Mouse (Mus musculus) thymus, postnatal 25 days (tissue): ENCODE data around the gene Htr1d.

Experiments used
- DNase-seq: peaks from one replicate; pipeline ENCODE4 v3.0.0; 2022

Htr1d gene

DNA sequence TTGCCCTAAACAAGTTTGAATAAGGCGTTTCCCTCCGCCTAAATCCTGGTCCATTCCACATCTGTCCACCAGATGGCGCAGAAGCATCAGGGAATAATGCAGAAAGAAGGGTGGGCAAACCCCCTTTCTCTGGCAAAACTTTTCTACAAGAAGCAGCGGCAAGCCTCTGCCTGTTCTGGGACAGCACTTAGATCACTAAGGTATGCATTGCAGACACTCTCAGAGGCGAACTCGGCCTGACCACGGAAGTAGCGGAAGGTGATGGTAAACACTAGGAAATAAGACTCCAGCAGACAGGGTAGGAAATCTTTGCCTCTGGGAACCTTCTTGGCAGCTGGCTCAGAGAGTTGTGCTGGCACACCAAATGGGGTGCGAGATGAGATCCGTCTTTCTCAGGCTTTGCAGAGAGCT is 31.5 kb downstream of the Htr1d start:
- peak; percentile 71 for DNase-seq

DNA sequence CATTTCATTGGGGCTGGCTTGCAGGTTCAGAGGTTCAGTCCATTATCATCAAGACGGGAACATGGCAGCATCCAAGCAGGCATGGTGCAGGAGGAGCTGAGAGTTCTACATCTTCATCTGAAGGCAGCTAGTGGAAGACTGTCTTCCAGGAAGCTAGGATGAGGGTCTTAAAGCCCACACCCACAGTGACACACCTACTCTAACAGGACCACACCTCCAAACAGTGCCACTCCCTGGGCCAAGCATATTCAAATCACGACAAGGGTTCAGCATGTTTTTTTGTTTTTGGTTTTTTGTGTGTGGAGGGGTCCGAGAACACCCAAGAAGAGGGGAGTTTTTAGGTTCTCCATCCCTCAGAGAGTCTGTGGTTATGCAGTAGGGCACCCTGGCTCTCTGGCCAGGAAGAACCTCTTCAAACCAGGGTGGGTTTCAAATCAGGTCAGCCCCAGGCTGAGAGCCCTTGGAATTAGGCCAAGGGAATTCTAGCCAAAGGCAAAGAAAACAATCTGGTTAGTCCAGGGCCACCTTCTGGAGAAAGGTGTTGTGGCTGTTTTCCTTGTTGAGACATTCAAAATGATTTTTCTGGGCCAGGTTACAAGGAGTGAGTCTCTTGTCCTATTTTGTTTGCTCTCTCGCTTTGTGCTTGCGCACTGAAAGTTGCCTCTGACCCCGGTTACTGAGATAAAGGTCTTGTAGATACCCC is 33.3 kb downstream of the Htr1d start:
- no peak for DNase-seq

DNA sequence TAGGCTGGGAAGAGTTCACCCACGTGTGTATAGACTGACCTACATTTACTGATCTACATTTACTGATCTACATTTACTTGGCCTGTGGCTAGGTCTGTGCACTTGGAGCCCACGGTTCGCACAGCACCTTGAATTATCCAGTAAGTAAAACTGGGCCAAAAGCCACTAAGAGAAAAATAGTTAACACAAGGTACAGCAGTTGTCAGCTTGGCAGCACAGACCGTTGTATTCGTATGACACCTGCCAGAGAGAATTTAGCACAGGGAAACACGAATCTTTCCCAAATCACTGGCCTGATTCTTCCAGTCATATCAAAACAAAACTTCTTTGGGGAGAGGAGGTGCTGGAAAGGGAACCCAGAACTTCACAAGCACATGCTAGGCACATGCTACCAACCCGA is 35.0 kb downstream of the Htr1d start:
- DNase-seq = no peak

DNA sequence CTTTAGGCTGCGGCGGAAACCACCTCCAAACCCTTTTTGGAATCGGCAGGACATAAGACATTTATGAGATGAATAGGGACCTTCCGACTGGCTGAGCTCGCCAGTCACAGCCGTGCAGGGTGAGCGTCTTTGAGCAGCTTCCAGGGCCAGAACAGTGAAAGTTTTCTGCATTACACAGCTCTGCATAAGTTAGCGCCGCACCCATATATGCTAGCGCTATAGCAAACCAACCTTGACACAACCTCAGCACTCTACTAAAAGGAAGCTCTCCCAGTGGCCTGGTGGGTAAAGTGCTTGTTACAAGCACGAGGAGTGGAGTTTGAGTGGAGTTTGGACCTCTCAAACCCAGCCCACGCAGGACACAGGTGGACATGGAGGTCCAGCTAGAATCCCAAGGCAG is 35.9 kb downstream of the Htr1d start:
- DNase-seq = no peak

DNA sequence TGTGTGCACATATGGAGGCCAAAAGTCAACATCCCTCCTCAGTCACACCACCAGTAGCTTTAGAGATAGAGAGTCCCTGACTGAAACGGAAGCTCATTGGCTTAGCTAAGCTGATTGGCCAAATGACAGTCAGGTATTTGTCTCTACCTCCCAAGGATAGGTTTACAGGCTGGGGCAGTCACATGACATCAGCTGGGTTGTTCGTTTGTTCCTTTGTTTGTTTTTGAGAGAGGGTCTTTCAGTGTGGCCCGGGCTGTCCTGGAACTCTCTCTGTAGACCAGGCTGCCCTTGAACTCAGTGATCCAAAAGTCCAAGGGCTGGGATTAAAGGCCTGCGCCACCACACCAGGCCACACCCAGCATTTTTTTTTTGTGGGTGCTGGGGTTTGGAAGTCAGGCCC is 37.9 kb downstream of the Htr1d start:
- DNase-seq = no peak

DNA sequence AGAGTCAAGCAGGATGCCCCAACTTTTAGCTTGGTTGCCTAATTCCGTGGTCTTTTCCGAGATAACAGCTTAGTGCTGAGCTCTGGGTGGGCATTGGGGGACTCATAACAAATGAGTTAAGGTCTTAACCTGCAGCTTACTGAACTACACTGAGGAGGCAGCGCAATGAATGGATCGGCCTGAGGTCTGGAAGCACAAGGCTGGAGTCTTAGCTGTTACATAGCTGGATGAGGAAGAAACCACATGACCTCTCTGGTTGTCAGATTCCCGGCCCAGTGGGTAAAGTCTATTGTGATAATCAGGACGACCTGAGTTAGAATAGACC is 38.4 kb downstream of the Htr1d start:
- DNase-seq = no peak

DNA sequence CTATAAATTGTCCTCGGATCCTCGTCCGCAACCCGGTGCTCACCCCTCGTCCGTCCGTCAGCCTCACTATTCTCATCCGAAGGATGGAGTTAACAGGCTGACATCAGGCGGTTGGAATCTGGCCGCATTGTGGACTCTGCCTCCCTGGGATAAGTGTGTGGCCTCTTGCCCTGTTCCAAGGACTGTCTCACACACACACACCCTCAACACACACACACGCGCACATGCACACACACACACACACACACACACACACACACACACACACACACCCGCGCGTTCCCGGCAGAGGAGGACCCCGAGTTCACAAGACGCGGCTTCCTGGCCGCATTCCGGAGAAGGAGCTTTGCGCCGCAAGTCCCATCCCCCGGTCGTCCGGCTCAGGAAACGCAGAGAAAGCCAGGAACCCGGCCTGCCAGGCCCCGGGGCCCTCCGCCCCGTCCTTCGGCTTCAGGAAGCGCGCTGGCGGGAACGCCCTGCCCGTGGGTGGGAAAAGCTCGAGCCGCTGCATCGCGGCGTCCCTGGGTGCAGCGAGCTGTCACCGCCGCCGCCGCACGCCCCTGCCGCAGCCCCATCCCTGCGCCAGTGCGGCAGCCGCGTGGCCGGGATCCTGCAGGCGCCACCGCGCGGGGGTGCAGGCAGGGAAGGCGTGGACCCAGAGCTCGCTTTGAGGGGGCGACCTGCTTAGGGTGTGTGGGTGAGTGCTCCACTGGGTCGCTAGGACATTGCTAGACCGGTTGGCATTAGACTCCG is 38.9 kb downstream of the Htr1d start, which contains the start of gene 6030445D17Rik:
Gene 6030445D17Rik (plus strand): TSS at position 165 of the 753 bp plus-strand sequence.
- peak; percentile 51 for DNase-seq

DNA sequence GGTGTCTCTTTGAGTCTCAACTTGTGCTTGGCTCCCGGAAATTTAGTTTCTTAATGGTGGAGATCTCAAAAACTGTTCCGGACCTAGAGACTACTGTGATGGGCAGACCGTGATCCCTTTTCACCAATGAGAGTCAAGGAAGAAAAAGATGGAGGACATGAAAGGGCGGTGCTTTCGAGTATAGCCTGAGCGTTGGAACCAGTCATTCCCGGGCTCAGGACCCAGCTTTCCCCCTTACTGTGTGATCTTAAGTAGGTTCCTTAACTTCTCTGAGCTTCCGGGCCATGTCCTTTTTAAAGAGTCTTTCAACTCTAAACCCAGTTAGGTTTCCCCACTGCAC is 39.5 kb downstream of the Htr1d start:
- DNase-seq = no peak

DNA sequence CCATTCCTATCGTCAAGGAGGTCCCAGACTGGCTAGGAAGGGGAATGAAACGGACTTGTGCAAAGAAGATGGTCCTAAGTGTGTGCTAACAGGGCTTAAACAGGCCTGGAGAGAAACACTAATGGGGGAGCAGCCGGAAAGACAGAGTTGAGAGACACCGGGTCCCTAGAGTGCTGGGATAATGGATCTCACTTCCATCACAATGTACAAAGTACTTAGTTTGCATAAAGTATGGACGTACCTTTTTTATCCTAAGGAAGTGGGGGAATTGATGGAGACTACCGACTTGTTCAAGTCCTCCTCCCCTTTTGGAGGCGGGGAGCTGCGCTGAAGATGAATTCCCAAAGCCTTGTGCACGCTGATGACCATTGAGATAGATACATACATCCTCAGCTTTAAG is 40.1 kb downstream of the Htr1d start:
- DNase-seq = no peak

DNA sequence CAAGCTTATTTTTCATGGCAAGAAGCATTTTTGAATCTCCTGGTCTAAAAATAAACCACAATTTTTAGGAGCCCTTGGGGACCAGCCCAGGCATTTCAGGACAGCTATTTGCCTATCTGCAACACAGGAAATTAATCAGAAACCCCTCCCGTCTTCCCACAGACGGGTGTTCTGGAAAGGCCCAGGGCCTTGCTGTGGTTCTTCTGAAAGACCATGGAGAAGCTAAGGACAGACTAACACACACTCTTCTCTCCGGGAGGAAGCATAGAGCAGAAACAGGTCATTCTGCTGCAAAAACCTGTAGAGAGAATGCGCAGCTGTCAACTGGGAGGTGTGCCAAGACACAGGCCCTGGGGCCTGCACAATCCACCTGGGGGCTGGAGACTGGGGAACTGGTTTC is 42.9 kb downstream of the Htr1d start:
- DNase-seq = no peak

DNA sequence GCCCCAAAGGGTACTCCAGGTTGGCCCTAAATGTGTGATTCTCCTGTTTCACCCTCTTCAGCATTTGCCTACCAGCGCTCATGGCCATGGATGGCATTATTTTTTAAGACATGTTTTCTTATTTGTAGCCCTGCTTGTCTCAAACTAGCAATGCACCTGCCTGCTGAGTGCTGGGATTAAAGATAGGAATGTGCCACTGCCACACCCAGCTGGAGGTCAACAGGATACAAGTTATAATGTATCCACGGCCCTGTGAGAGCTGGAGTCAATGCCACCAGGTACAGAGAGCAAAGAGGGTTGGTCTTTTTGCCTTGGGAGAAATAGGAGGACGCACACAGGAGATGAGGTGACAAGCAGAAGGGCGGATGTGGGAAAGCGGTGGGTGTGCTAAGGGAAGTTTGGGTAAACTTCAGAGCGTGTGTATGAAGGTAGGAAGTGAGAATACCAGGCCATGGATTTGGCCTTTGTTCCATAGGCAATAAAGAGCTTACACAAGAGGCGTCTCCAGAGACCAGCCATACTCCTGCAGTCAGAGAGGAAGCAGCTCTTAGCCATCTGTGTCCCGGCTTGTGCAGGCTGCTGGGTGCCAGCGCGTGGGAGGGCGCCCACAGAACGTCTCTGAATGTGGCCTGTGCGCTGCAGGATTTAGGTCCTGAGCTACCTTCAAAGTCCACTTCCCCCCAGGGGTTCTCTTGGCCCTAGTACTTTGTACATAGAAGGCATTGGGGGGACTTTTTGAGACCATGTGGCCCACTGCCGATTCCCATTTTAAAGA is 45.4 kb downstream of the Htr1d start:
- peak; percentile 11 for DNase-seq

DNA sequence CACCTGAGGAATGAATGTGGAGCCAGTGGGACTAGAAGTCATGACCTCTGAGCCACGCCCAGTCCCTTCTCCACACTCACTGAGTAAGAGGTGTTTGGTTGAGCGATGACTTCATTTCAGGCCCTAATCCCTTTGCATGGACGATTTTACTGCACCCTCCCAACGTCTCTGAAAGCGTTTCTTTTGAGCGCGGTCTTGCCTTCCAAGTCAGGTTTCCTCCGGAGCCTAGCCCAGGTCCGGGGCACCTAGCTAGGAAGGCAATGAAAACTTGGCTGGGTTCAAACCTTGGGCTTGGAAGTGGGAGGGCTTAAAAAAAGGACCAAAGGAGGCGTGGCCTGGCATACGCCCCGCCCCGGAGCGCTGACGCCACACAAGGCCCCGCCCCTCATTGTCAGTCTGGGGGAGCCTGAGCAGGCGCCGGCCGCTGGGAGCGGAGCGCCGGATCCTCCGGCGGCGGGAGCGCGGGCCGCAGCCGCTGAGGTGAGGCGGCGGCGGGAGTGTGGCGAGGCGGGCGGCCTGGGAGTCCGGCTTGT is 46.1 kb downstream of the Htr1d start, which contains the start of gene Luzp1:
Gene Luzp1 (plus strand): TSS at position 391 of the 533 bp plus-strand sequence.
- peak; percentile 92 for DNase-seq

DNA sequence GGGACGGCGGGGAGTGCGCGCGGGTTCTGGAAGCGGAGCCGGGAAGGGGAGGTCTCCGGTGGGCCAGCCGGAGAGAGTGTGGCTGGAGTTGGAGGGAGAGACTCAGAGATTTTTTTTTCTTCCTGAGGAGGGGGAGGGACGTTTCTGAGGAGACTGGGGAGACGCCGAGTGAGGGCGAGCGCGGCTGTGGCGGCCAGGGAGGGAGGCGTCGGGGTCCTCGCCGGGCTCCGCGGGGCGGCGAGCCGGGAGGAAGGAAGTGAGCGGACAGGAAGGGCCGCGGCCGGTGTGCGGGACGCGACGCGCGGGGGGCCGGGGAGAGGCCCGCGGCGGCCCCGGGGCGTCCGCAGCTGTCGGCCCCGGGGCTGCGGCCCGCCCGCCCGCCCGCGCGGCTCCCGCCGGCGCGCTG is 46.6 kb downstream of the Htr1d start:
- no peak for DNase-seq

DNA sequence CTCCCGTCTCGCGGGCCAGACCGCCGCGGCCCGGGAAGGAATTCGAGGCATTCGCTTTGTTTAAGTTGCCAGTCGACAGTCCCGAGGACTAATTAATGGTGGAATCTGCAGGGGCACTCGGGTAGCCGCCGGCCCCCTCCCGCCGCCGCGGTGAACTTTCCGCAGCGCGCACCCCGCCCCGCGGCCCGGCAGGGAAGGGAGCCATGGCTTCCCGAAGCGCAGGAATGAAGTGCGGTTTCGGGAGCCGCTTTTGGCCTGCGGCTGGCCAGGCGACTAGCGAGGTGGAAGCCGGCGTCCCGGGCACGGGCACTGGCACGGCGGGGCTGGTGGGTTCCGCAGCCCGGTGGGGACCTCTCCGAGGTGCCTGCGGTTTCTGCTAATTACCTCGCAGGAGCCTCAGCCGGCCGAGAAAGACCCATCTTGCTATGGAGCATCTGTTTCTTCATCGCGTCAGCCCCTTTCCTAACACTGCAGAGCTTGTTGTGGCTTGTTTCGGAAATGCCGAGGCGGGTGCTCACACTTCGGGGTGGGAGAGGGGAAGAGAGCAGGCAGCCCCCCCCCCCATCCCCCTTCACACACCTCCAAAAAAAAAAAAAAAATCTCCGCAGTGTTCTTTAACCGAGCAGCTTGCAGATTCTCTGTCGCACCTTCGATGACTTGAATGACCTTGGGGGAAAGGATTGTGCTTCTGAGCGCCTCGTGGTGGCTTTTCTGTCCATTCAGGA is 47.2 kb downstream of the Htr1d start:
- peak; percentile 37 for DNase-seq

DNA sequence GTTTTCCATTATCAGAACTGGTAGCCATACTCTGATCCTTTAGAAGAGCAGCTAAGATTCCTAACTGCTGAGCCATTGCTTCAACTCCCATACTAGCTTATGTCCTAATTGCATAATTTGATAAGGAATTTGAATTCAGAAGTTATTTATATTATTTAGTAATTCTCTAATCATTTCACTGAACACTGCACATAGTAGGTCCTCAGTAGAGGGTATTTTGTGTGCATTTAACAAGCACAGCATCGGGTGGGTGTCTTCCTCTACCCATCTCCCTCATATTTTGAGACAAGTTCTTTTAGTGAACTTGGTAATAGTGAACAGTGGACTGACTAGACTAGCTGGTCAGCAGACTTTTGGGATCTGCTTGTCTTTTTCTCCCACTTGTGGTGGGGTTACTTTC is 53.4 kb downstream of the Htr1d start:
- DNase-seq = no peak

DNA sequence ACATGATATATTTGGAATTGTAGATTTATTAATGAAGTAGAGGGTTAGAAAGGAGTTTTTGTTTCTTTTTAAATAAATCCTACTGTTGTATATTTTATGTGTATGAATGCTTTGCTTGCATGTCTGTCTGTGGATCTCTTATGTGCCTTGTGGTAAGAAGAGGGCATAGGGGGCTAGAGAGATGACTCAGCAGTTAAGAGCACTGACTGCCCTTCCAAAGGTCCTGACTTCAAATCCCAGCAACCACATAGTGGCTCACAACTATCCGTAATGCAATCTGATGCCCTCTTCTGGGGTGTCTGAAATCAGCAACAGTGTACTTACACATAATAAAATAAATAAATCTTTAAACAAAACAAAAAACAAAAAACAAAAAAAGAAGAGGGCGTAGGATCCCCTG is 63.2 kb downstream of the Htr1d start:
- DNase-seq = no peak
